In the genomic region with DNA sequence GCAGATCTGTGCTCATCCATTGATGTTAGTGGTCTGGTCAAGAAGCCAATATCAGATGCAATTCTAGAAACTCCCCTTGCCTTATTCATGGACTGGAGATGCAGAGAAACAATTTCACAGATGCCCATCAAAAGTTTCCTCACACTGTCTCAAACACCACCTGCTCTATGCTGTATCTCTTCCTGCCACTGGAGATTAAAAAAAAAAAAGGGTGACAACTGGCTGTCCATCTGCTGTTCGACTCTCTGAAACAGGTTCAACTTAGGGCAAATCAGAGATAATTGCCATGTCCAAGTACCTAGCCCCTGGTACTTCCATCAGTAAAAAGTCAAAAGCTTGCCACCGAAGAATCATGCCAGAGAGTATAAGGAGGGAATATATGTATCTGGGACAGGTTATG, we compare ENCODE assay signal across 15 mouse cellular contexts.
DNase-seq lines count a peak whose midpoint lies in the region; TF ChIP-seq lines count a peak whose summit lies in the region.
"Had no signal": no experiment of that assay in that cellular context is flagged by ENCODE, and none has a peak within 500 bp of the region (broad histone marks: within the 10 kb centered on the region; RNA-seq: fewer than 3 reads in every experiment).

No protein-coding gene starts in this region.

- DNase-seq in layer of hippocampus, adult 11-12 months (ENCODE audit: low spot score) = no peak
- DNase-seq: adrenal gland, adult 2 months; adrenal gland, adult 8-10 months; adrenal gland, postnatal 10 days; adrenal gland, postnatal 14 days; adrenal gland, postnatal 25 days; adrenal gland, postnatal 36 days; B cell, adult 2 months; cerebellum, adult 11 months; cerebellum, adult 11-12 months; cerebellum, adult 18-20 months; cerebellum, adult 2 months had no signal

- H3K4me2 ChIP-seq in myocyte (ENCODE audit: low read depth) = peak overlapping the region; percentile 24

- H3K36me3 ChIP-seq in myocyte (ENCODE audit: control insufficient read depth, insufficient read depth) = no peaks in the 10 kb centered on the region
- H3K36me3 ChIP-seq: G1E had no signal

- TF ChIP-seq POLR2A in myocyte (IDR thresholded peaks at IDR 0.05; ENCODE audit: insufficient read length, low read depth) = no peak

- H3ac ChIP-seq in myocyte (ENCODE audit: control insufficient read depth, insufficient read length) = no peak overlapping the region

- peak overlapping the region; percentile 16 for H3K4me3 ChIP-seq in myocyte

- H3K79me2 ChIP-seq in myocyte (ENCODE audit: control insufficient read depth, insufficient read depth) = no peaks in the 10 kb centered on the region

- no peaks in the 10 kb centered on the region for H3K27me3 ChIP-seq in myocyte (ENCODE audit: control insufficient read depth, insufficient read depth, insufficient read length)
- H3K27me3 ChIP-seq: CH12.LX had no signal

TF ChIP-seq in myocyte, 11 proteins besides CTCF, POLR2A, EP300 and RAD21:
- TF ChIP-seq CEBPB (IDR thresholded peaks at IDR 0.05; ENCODE audit: insufficient read depth, poor library complexity, severe bottlenecking) (no peak), TCF3 (IDR thresholded peaks at IDR 0.05; ENCODE audit: insufficient read length, low read depth) (no peak), TCF12 (IDR thresholded peaks at IDR 0.05; ENCODE audit: insufficient read depth, poor library complexity, severe bottlenecking) (peak; percentile 47), MYOG (IDR thresholded peaks at IDR 0.05; ENCODE audit: control insufficient read depth in 1 of 3, insufficient read depth in 1 of 3, insufficient read length in 2 of 3, low read depth in 2 of 3) (peak in 1 of 3 experiments; percentile 63), MAX (IDR thresholded peaks at IDR 0.05; ENCODE audit: low read depth) (no peak), USF1 (IDR thresholded peaks at IDR 0.05; ENCODE audit: low read depth) (no peak), MYOD1 (IDR thresholded peaks at IDR 0.05; ENCODE audit: control insufficient read depth in 1 of 3, insufficient read length in 2 of 3, low read depth in 2 of 3) (peak; percentile 22 to 66 (median 53))
